Mouse (Mus musculus): ENCODE data around the gene Map1lc3a. TPM values are rescaled to one million over a fixed set of nuclear protein-coding genes. Genes with fewer than 3 reads are reported as not detected.
A peak's percentile ranks its signal among the peaks of the same experiment; 100 is the strongest.

The Map1lc3a gene
- polyA plus RNA-seq, 1 experiment from 2014 or later = 249 TPM

- ATAC-seq (ENCODE audit: low FRiP score, low TSS enrichment) (peak; percentile 88), DNase-seq (ENCODE audit: low spot score) (no peak)
- Histone ChIP-seq H3K4me2 (replicated peaks; ENCODE audit: low read depth) (0 out of 2 replicates have a peak overlapping the region, but pooled peaks have one; percentile 21), H3K27ac (replicated peaks) (peak overlapping the region; percentile 37), H3K9me3 (ENCODE audit: control insufficient read depth, low read length) (no peaks in the 10 kb centered on the region), H3K4me3 (ENCODE audit: low read depth, low read length) (no peak overlapping the region), H3K9ac (ENCODE audit: low read length) (no peak overlapping the region), H3K36me3 (ENCODE audit: control insufficient read depth, insufficient read depth, low read length) (no peaks in the 10 kb centered on the region; the same call in 1 of the 2 replicates), H3K27me3 (ENCODE audit: control insufficient read depth, insufficient read depth, low read length) (no peaks in the 10 kb centered on the region), H3K4me1 (replicated peaks; ENCODE audit: control insufficient read depth, insufficient read depth) (no peaks in the 10 kb centered on the region)
- 29% methylated on average over 3 of the region's 3 CpGs for WGBS
- peak; percentile 49 for TF ChIP-seq EP300 (optimal IDR thresholded peaks at IDR 0.05)
- peak; percentile 65 for TF ChIP-seq CTCF (IDR thresholded peaks at IDR 0.05; ENCODE audit: low read depth)
These were observed 33.0 kb downstream of the Map1lc3a start for GRCm38 (mm10) chr2:155308936-155309592.

- no peaks in the 10 kb centered on the region for H3K4me1 ChIP-seq (replicated peaks; ENCODE audit: control insufficient read depth, insufficient read depth)
- H3K36me3 ChIP-seq (ENCODE audit: control insufficient read depth, insufficient read depth, low read length) = 0 out of 2 replicates have a peak, but pooled peaks cover 3% of the 10 kb centered on the region
- no peak overlapping the region for H3K27ac ChIP-seq (replicated peaks)
- ATAC-seq (ENCODE audit: low FRiP score, low TSS enrichment) (no peak), DNase-seq (ENCODE audit: low spot score) (no peak)
- H3K4me3 ChIP-seq (ENCODE audit: low read depth, low read length) = no peak overlapping the region
- H3K9me3 ChIP-seq (ENCODE audit: control insufficient read depth, low read length) = no peaks in the 10 kb centered on the region
- TF ChIP-seq CTCF (IDR thresholded peaks at IDR 0.05; ENCODE audit: low read depth) (no peak), EP300 (optimal IDR thresholded peaks at IDR 0.05) (no peak)
- 56% methylated on average over 6 of the region's 6 CpGs for WGBS
- H3K27me3 ChIP-seq (ENCODE audit: control insufficient read depth, insufficient read depth, low read length) = no peaks in the 10 kb centered on the region
- H3K4me2 ChIP-seq (replicated peaks; ENCODE audit: low read depth) = no peak overlapping the region
- H3K9ac ChIP-seq (ENCODE audit: low read length) = no peak overlapping the region
These were observed 37.6 kb downstream of the Map1lc3a start for GRCm38 (mm10) chr2:155313671-155314070.

- ATAC-seq (ENCODE audit: low FRiP score, low TSS enrichment) = no peak
- Histone ChIP-seq H3K27ac (replicated peaks) (no peak overlapping the region), H3K36me3 (ENCODE audit: control insufficient read depth, insufficient read depth, low read length) (0 out of 2 replicates have a peak, but pooled peaks cover 3% of the 10 kb centered on the region), H3K9ac (ENCODE audit: low read length) (no peak overlapping the region), H3K4me2 (replicated peaks; ENCODE audit: low read depth) (no peak overlapping the region), H3K27me3 (ENCODE audit: control insufficient read depth, insufficient read depth, low read length) (no peaks in the 10 kb centered on the region), H3K9me3 (ENCODE audit: control insufficient read depth, low read length) (no peaks in the 10 kb centered on the region), H3K4me3 (ENCODE audit: low read depth, low read length) (no peak overlapping the region), H3K4me1 (replicated peaks; ENCODE audit: control insufficient read depth, insufficient read depth) (no peaks in the 10 kb centered on the region)
- WGBS = 90% methylated on average over 2 of the region's 2 CpGs
- DNase-seq (ENCODE audit: low spot score) = no peak
- TF ChIP-seq CTCF (IDR thresholded peaks at IDR 0.05; ENCODE audit: low read depth) (no peak), EP300 (optimal IDR thresholded peaks at IDR 0.05) (no peak)
These were observed 42.5 kb downstream of the Map1lc3a start for GRCm38 (mm10) chr2:155318618-155319017.

- no peak for DNase-seq (ENCODE audit: low spot score)
- no peak for TF ChIP-seq EP300 (optimal IDR thresholded peaks at IDR 0.05)
- no peak for TF ChIP-seq CTCF (IDR thresholded peaks at IDR 0.05; ENCODE audit: low read depth)
- H3K4me3 ChIP-seq (ENCODE audit: low read depth, low read length) = no peak overlapping the region
These were observed 44.5 kb downstream of the Map1lc3a start for GRCm38 (mm10) chr2:155320596-155320995.

GRCm38 (mm10) chr2:155326001-155326400 is 49.9 kb downstream of the Map1lc3a start:
- WGBS = 87% methylated on average over 4 of the region's 4 CpGs
- H3K9me3 ChIP-seq (ENCODE audit: control insufficient read depth, low read length) = no peaks in the 10 kb centered on the region
- DNase-seq (ENCODE audit: low spot score) (no peak), ATAC-seq (ENCODE audit: low FRiP score, low TSS enrichment) (no peak)
- no peaks in the 10 kb centered on the region for H3K4me1 ChIP-seq (replicated peaks; ENCODE audit: control insufficient read depth, insufficient read depth)
- no peak overlapping the region for H3K4me3 ChIP-seq (ENCODE audit: low read depth, low read length)
- no peak overlapping the region for H3K27ac ChIP-seq (replicated peaks)
- TF ChIP-seq EP300 (optimal IDR thresholded peaks at IDR 0.05) (no peak), CTCF (IDR thresholded peaks at IDR 0.05; ENCODE audit: low read depth) (no peak)
- peaks cover 9% of the 10 kb centered on the region; the same call in 1 of the 2 replicates for H3K36me3 ChIP-seq (ENCODE audit: control insufficient read depth, insufficient read depth, low read length)
- H3K4me2 ChIP-seq (replicated peaks; ENCODE audit: low read depth) = no peak overlapping the region
- H3K9ac ChIP-seq (ENCODE audit: low read length) = no peak overlapping the region
- no peaks in the 10 kb centered on the region for H3K27me3 ChIP-seq (ENCODE audit: control insufficient read depth, insufficient read depth, low read length)

More at GRCm38 (mm10) chr2:155320596-155320995, 44.5 kb downstream of the Map1lc3a start:
- Histone ChIP-seq H3K36me3 (ENCODE audit: control insufficient read depth, insufficient read depth, low read length) (0 out of 2 replicates have a peak, but pooled peaks cover 3% of the 10 kb centered on the region), H3K27me3 (ENCODE audit: control insufficient read depth, insufficient read depth, low read length) (no peaks in the 10 kb centered on the region), H3K4me2 (replicated peaks; ENCODE audit: low read depth) (no peak overlapping the region), H3K9ac (ENCODE audit: low read length) (no peak overlapping the region), H3K9me3 (ENCODE audit: control insufficient read depth, low read length) (no peaks in the 10 kb centered on the region), H3K4me1 (replicated peaks; ENCODE audit: control insufficient read depth, insufficient read depth) (no peaks in the 10 kb centered on the region), H3K27ac (replicated peaks) (no peak overlapping the region; the same call in 1 of the 2 replicates)
- WGBS = 69% methylated on average over 5 of the region's 5 CpGs
- ATAC-seq (ENCODE audit: low FRiP score, low TSS enrichment) = no peak

Other genes with a start within 250 kb of the Map1lc3a start
- 23.8 and 25.2 TPM in 2 replicates for gene Ahcy, start 201.8 kb upstream of the Map1lc3a start, polyA plus RNA-seq (2015; fragmentation: Nextera tagmentation; extraction: Ambion mirVana)
- 17.6 and 18.4 TPM in 2 replicates for gene Itch, start 142.8 kb upstream of the Map1lc3a start, polyA plus RNA-seq (2015; fragmentation: Nextera tagmentation; extraction: Ambion mirVana)
- 339 and 341 TPM in 2 replicates for gene Dynlrb1, start 39.8 kb upstream of the Map1lc3a start, polyA plus RNA-seq (2015; fragmentation: Nextera tagmentation; extraction: Ambion mirVana)
- gene Pigu, start 81.1 kb downstream of the Map1lc3a start, polyA plus RNA-seq (2015; fragmentation: Nextera tagmentation; extraction: Ambion mirVana) = 36.1 and 40.0 TPM in 2 replicates
- gene Trp53inp2, start 104.8 kb downstream of the Map1lc3a start, polyA plus RNA-seq (2015; fragmentation: Nextera tagmentation; extraction: Ambion mirVana) = 29.4 and 37.1 TPM in 2 replicates
- gene Ncoa6, start 197.6 kb downstream of the Map1lc3a start, polyA plus RNA-seq (2015; fragmentation: Nextera tagmentation; extraction: Ambion mirVana) = 10.6 and 11.3 TPM in 2 replicates
- gene Acss2, start 241.7 kb downstream of the Map1lc3a start, polyA plus RNA-seq (2015; fragmentation: Nextera tagmentation; extraction: Ambion mirVana) = 10.3 and 13.6 TPM in 2 replicates
- 2.6 and 2.9 TPM in 2 replicates for gene Ggt7, start 241.9 kb downstream of the Map1lc3a start, polyA plus RNA-seq (2015; fragmentation: Nextera tagmentation; extraction: Ambion mirVana)

Data from stomach, postnatal 0 days (tissue).